Mouse (Mus musculus) heart, postnatal 0 days (tissue): ENCODE data around the gene Kcnip4. TPM values are rescaled to one million over a fixed set of nuclear protein-coding genes. Genes with fewer than 3 reads are reported as not detected.

ENCODE experiments used
- ATAC-seq: fragments of 200-750 bp; cut with Nextera tagmentation; 2 replicates; pipeline ENCODE4 v1.8.0; 2017; ENCODE audit warnings: low read depth, moderate number of reproducible peaks, moderate library complexity; ENCODE audit not compliant: insufficient read depth
- DNase-seq: peaks from one replicate; pipeline ENCODE4 v3.0.0-alpha.2; 2016; ENCODE audit warnings: low spot score
- H3K27ac ChIP-seq: fragments of 300-500 bp; sonication (generic); 2 replicates; pipeline ENCODE4 v1.5.1; 2014; ENCODE audit warnings: low read depth, mild to moderate bottlenecking
- H3K27me3 ChIP-seq: fragments of 300-500 bp; sonication (generic); 2 replicates; pipeline ENCODE4 v1.6.1; 2014; ENCODE audit warnings: low read length, mixed read lengths; ENCODE audit not compliant: control insufficient read depth, insufficient read depth
- H3K36me3 ChIP-seq: fragments of 300-500 bp; sonication (generic); replicated peaks from 2 replicates; pipeline ENCODE4 v1.6.1; 2014; ENCODE audit warnings: low read length, mixed read lengths; ENCODE audit not compliant: control insufficient read depth, insufficient read depth
- H3K4me1 ChIP-seq: fragments of 300-500 bp; sonication (generic); 2 replicates; pipeline ENCODE4 v1.6.1; 2014; ENCODE audit warnings: antibody characterized with exemption; ENCODE audit not compliant: control insufficient read depth, insufficient read depth
- H3K4me2 ChIP-seq: fragments of 300-500 bp; sonication (generic); 2 replicates; pipeline ENCODE4 v1.6.1; 2014; ENCODE audit warnings: low read depth, mild to moderate bottlenecking, low read length, moderate library complexity
- H3K4me3 ChIP-seq: fragments of 300-500 bp; sonication (generic); 2 replicates; pipeline ENCODE4 v1.5.1; 2014; ENCODE audit warnings: low read depth, low read length
- H3K9ac ChIP-seq: fragments of 300-500 bp; sonication (generic); replicated peaks from 2 replicates; pipeline ENCODE4 v1.6.1; 2014; ENCODE audit warnings: low read depth, low read length, mixed read lengths
- H3K9me3 ChIP-seq: fragments of 300-500 bp; sonication (generic); replicated peaks from 2 replicates; pipeline ENCODE4 v1.6.1; 2016; ENCODE audit warnings: low read length; ENCODE audit not compliant: control insufficient read depth
- CTCF ChIP-seq: IDR thresholded peaks from 2 replicates; pipeline ENCODE4 v1.5.1; 2016; ENCODE audit warnings: antibody characterized with exemption, control low read depth, low read depth
- EP300 ChIP-seq: IDR thresholded peaks from 2 replicates; pipeline ENCODE4 v1.6.1; 2016; ENCODE audit warnings: antibody characterized with exemption, low read depth
- WGBS: fragments of 180-500 bp; shearing (Covaris S2); extraction: QIAGEN DNeasy Blood & Tissue Kit; methylation state at CpG from one replicate; pipeline ENCODE4 v1.1.7; 2014; 5-methylcytosine and 5-hydroxymethylcytosine counted together
- polyA plus RNA-seq: library from polyadenylated mRNA; unstranded; fragments of >200 nt; fragmentation: Nextera tagmentation; extraction: Ambion mirVana; gene quantifications from 2 replicates; pipeline ENCODE4 v1.2.1, GENCODE M21; 2015
- total RNA-seq: library from RNA; depleted of rRNA; stranded (reverse); fragments of >200 nt; gene quantifications from 2 replicates; pipeline ENCODE4 v1.2.3, GENCODE M21; 2014; ENCODE audit warnings: low replicate concordance

The Kcnip4 gene
- total and polyA plus RNA-seq, 2 experiments from 2014 or later: 0.11 TPM; not detected in 1

GRCm38 (mm10) chr5:49529362-49529761, 4.7 kb upstream of the Kcnip4 start:
- 32% methylated on average over 8 of the region's 8 CpGs for WGBS
- ATAC-seq (no peak), DNase-seq (no peak)
- no peak for TF ChIP-seq EP300
- no peak for TF ChIP-seq CTCF
- no peaks in the 10 kb centered on the region for H3K9me3 ChIP-seq
- no peak overlapping the region for H3K4me3 ChIP-seq
- no peaks in the 10 kb centered on the region for H3K36me3 ChIP-seq
- no peak overlapping the region for H3K9ac ChIP-seq
- H3K4me2 ChIP-seq: no peak overlapping the region
- 0 out of 2 replicates have a peak, but pooled peaks cover under 1% of the 10 kb centered on the region for H3K4me1 ChIP-seq
- H3K27ac ChIP-seq: no peak overlapping the region
- H3K27me3 ChIP-seq: peaks cover 2% of the 10 kb centered on the region

GRCm38 (mm10) chr5:49525242-49525612, 520 bp upstream of the Kcnip4 start:
- DNase-seq (no peak), ATAC-seq (no peak)
- Histone ChIP-seq H3K4me2 (peak overlapping the region; percentile 69), H3K27ac (no peak overlapping the region), H3K27me3 (peaks cover 13% of the 10 kb centered on the region), H3K9me3 (no peaks in the 10 kb centered on the region), H3K4me3 (peak overlapping the region; percentile 45; the same call in 1 of the 2 replicates), H3K4me1 (0 out of 2 replicates have a peak, but pooled peaks cover 3% of the 10 kb centered on the region), H3K36me3 (no peaks in the 10 kb centered on the region), H3K9ac (no peak overlapping the region)
- TF ChIP-seq CTCF (no peak), EP300 (no peak)
- 47% methylated on average over 4 of the region's 4 CpGs for WGBS

- 10% methylated on average over 11 of the region's 11 CpGs for WGBS
- peaks cover 13% of the 10 kb centered on the region for H3K27me3 ChIP-seq
- H3K9ac ChIP-seq: no peak overlapping the region
Observed at GRCm38 (mm10) chr5:49523997-49524393, 712 bp downstream of the Kcnip4 start.

GRCm38 (mm10) chr5:49522986-49523385, 1.7 kb downstream of the Kcnip4 start:
- Histone ChIP-seq H3K4me1 (0 out of 2 replicates have a peak, but pooled peaks cover 3% of the 10 kb centered on the region), H3K36me3 (no peaks in the 10 kb centered on the region), H3K27me3 (peaks cover 13% of the 10 kb centered on the region), H3K4me2 (no peak overlapping the region), H3K9me3 (no peaks in the 10 kb centered on the region), H3K4me3 (no peak overlapping the region), H3K9ac (no peak overlapping the region), H3K27ac (no peak overlapping the region)
- 65% methylated on average over 4 of the region's 4 CpGs for WGBS
- ATAC-seq: no peak
- no peak for TF ChIP-seq EP300
- TF ChIP-seq CTCF: no peak
- no peak for DNase-seq

More at GRCm38 (mm10) chr5:49523997-49524393, 712 bp downstream of the Kcnip4 start:
- TF ChIP-seq CTCF (no peak), EP300 (no peak)
- ATAC-seq: no peak
- DNase-seq: no peak
- peak overlapping the region; percentile 69 for H3K4me2 ChIP-seq
- no peaks in the 10 kb centered on the region for H3K9me3 ChIP-seq
- peak overlapping the region; percentile 45 for H3K4me3 ChIP-seq
- 0 out of 2 replicates have a peak, but pooled peaks cover 3% of the 10 kb centered on the region for H3K4me1 ChIP-seq
- no peak overlapping the region for H3K27ac ChIP-seq
- no peaks in the 10 kb centered on the region for H3K36me3 ChIP-seq

GRCm38 (mm10) chr5:49498743-49499142, 26.0 kb downstream of the Kcnip4 start:
- DNase-seq (no peak), ATAC-seq (no peak)
- Histone ChIP-seq H3K4me2 (no peak overlapping the region), H3K9me3 (no peaks in the 10 kb centered on the region), H3K4me1 (no peaks in the 10 kb centered on the region), H3K4me3 (no peak overlapping the region), H3K9ac (no peak overlapping the region), H3K36me3 (no peaks in the 10 kb centered on the region), H3K27ac (no peak overlapping the region), H3K27me3 (no peaks in the 10 kb centered on the region)
- TF ChIP-seq EP300: no peak
- TF ChIP-seq CTCF: no peak
- WGBS: 62% methylated on average over 3 of the region's 3 CpGs

- H3K9me3 ChIP-seq: no peaks in the 10 kb centered on the region
- no peak overlapping the region for H3K4me3 ChIP-seq
- WGBS: 43% methylated on average over 2 of the region's 2 CpGs
- H3K4me2 ChIP-seq: no peak overlapping the region
- no peak overlapping the region for H3K9ac ChIP-seq
- H3K36me3 ChIP-seq: no peaks in the 10 kb centered on the region
- ATAC-seq (no peak), DNase-seq (no peak)
- H3K27ac ChIP-seq: no peak overlapping the region
- TF ChIP-seq EP300 (no peak), CTCF (no peak)
- no peaks in the 10 kb centered on the region for H3K27me3 ChIP-seq
- H3K4me1 ChIP-seq: no peaks in the 10 kb centered on the region
Observed at GRCm38 (mm10) chr5:49487270-49487669, 37.4 kb downstream of the Kcnip4 start.
